Mouse (Mus musculus) heart, adult 2 months (tissue): ENCODE measurements around the gene Hist2h2aa1.

Experiments
- CTCF ChIP-seq: fragments of 200-600 bp; IDR thresholded peaks from 2 replicates; pipeline ENCODE4 v1.8.1; 2022; ENCODE audit warnings: antibody characterized with exemption, mild to moderate bottlenecking, moderate library complexity
- EP300 ChIP-seq: fragments of 200-500 bp; IDR thresholded peaks from 2 replicates; pipeline ENCODE4 v1.6.1; 2011; ENCODE audit warnings: low read depth, low read length, control low read depth; ENCODE audit not compliant: insufficient read depth
- POLR2A ChIP-seq: fragments of 200-500 bp; IDR thresholded peaks from 2 replicates; pipeline ENCODE4 v1.6.1; 2011; ENCODE audit warnings: mild to moderate bottlenecking, low read depth, low read length, control low read depth; ENCODE audit not compliant: insufficient read depth

DNA sequence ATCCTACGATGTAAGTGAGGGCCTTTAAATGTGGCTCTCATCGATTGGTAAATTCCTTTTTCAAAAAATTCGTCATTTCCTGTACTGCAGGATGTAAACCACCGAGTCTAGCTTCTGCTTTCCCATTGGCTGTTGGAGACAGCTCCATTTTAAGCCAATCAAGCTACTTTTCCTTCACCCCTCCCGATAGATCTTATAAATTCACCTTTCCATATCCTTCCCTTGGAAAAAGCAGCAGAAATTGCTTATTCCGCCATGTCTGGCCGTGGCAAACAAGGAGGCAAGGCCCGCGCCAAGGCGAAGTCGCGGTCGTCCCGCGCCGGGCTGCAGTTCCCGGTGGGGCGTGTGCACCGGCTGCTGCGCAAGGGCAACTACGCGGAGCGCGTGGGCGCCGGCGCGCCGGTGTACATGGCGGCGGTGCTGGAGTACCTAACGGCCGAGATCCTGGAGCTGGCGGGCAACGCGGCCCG is 25.6 kb upstream of the Hist2h2aa1 start, which contains the start of the genes Bola1 and Hist2h2ab:
- TF ChIP-seq CTCF (no peak), POLR2A (peak; percentile 74), EP300 (peak; percentile 31; the same call in 1 of the 2 replicates)
